Mouse (Mus musculus) cerebellum, adult 18-20 months (tissue): ENCODE data around the gene 5730522E02Rik.

Source experiments
- DNase-seq, 2 experiments: peaks; one replicate each; pipeline ENCODE4 v3.0.0; 2021

5730522E02Rik gene

DNA sequence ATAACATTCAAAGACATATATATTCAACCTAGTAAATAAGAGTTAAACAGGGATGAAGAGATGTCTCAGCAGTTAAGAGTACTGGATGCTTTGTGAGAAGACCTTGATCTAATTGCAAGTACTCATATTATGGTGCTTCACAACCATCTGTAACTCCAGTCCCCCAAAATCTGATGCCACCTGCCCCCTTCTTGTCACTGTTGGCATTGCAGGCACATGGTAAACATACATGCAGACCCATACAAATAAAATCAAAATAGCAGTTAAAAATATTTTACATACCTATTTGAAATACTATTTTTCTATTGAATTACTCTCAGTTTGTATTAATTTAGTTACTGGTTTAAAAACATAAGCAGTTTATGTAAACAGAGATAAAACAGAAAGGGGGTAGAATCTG lies 84.6 kb downstream of the 5730522E02Rik start:
- DNase-seq, result no peak

DNA sequence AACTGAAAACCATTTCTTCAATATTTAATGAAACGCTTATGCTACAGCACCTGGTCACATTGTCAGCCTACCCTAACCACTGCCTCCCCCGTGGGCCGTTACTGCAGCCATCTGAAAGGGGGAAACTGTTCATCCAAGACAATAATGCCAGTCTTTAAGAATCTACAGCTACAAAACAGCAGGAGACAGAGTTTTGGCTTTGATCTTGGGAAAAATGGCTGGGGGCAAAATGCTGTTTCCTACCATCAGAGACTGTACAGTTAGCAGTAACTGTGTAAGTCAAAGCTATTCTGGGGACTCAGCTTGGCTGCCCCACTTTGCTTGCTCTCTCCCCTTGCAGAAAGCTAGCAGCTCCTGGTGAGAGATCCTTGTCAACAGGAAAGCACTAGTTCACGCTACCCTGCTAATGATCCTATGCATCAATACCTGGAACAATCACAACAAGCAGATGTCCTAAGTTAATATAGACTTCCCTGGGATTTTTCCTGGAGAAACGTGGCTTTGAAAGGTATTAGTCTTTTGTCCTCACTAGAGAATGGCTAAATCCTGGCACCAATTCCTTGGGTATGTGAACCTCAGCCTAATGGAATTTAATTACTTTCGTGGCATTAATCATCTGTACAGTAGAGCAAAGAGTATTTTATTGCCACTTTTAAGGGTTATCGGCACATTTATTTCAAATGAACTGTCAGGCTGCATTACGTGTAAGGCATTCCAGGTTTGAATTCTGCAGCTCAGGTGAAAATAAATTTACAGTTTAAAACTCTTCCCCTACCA lies 89.6 kb downstream of the 5730522E02Rik start:
- DNase-seq, result no peak

DNA sequence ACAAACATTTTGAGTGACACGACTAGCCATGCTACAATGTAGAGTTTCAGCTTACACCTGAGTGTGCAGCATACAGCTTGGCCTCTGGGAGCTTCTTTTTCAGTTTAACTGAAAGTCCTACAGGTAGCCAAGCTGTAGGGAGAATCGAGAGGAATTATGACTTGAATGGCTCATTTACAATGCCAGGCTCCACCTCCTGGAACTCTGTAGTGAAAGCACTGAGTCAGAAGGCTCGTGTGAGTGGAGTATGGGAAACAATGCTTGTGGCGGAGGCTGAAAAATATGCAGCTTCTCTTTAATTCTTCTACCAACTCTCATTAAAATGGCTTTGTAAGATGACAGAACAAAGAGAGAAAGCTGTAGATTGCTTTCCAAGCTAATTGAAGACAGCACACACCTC lies 92.9 kb downstream of the 5730522E02Rik start:
- DNase-seq, result no peak

DNA sequence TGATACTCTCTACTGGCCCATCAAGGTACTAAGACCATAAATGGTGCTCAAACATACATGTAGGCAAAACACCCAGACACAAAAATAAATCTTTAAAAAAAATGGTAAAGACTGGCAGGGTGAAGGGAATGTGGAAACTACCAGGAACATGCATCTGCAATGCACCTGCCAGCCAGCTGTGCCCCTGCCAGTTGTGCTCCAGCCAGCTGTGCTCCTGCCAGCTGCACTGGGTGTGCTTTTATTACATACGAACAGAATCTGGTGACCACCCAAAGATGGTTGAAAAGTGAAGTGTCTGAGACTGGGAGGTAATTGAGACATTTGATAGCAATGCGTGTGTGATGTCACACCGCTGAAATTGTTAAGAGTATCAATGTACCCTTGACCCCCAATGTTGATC lies 98.4 kb downstream of the 5730522E02Rik start:
- DNase-seq, result no peak

DNA sequence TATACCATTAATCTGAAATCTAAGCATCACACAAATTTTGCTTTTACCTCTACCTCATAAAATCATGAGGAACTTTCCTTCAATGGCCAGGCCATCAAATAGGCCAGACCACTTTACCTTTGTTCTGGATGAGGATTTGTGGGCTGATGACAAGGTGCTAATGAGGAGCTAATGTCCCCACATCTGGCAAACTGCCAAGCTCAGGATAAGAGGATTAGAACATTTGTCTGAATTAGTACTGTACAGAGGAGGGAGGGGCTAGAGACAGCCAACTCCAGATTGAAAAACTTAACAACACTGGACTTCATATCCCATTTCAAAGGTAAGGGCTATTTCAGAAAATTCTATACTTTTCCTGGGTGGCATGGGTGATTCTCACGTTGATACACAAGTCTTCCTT lies 101.9 kb downstream of the 5730522E02Rik start:
- DNase-seq, result no peak

DNA sequence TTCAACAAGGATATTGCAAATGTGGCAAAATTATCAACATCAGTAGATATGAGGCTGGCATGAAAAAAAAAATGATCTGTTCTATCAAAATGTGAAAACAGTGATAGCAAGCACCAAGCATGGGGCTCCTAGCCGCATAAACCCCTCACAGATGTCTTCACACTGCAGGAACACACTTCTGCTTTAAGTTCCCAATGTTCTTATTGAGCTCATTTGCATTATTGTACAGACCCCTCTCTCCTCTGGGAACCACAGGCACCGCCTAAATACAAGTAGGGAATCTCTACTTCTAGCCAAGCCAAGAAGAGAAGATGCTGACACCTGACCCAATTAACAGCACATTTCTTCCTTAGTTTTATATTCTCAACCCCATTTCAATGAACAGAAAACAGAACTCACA lies 105.9 kb downstream of the 5730522E02Rik start:
- DNase-seq, result no peak

DNA sequence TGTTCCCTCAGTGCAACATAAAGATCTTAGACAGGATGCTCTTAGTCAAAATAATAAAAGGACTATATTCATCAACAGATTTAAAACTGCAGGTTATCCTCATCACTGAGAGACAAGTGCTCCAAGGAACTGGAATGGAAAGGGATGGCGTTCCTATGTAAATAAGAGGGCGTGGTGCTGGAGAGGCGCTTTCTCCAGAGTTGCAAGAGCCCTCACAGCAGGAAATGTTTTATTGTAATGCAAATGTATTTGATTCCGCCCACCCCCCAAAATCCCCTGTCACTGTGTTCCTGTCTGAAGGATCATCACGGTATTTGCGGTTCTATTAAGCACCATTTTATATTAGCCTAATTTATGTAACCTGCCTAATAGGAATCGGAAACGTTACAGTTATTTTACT lies 106.9 kb downstream of the 5730522E02Rik start:
- no peak for DNase-seq

DNA sequence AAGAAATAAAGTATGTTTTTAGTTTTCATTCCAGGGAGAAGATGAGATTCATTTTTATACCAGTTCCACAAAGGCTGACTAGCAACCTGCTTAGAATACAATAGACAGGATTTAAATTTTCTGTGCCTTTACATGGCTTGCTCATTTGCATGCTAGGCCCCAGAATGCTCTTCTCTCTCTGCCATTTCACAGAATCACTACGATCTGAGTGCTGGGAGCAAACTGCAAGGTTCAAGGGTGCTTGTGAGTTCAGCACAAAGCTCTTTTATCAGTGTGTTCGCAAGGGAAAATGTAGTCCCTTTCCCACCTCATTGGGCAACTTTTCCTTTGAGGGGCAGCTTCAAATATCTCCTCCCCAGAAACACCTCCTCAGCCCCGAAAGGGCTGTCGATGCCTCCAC lies 107.7 kb downstream of the 5730522E02Rik start:
- no peak for DNase-seq

DNA sequence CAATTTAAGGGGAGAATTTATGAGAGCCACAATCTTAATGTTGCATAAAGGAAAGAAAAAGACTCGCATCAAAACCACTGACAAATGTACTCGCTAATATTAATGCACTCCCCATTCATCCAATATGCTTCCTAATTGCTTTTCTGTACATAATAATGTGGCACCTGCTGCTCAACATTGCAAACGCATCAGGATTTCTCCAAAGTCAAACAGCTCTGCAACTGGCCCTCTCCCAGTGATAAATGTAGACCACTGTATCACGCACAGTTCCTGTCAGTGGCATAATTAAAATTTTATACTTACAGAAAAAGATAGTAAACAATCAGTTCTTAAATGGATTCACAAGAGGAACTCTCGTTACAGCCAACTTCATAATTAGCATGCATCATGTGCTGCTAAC lies 110.5 kb downstream of the 5730522E02Rik start:
- DNase-seq, result no peak

DNA sequence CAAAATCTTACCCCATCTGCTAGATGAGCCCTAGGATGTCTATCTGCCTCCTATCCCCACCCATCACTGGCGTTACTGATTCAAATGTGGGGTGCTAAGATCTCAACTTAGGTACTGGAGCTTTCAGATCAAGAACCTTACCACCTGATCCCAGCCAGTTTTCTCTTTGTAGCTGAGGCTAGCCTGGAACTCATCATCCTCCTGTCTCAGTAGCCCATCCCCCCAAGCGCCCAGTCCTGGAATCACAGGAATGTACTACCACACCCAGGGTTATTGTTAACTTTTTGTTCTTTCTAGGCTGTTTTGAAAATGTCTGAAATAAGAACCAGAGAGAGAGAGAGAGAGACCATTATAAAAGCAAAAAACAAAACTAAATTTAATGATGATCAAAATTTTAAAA lies 111.6 kb downstream of the 5730522E02Rik start:
- DNase-seq, result no peak

DNA sequence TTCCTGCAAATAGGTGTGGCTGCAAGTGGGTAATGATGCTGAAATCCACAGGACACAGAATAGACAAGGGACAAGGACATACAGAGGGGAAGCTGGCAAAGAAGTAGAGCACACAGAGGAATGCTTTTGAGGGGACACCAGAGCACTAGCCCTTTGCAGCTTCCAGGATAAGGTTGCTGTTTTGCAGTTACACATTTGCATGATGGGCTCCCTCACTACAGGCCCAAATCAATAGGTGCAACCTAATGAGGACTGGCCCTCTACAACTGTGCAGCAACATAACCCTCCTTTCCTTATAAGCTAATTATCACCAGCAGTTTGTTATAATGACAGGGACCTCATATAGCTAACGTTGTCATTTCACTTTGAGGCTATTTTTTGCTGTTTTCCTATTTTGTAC lies 114.5 kb downstream of the 5730522E02Rik start:
- DNase-seq, result no peak

DNA sequence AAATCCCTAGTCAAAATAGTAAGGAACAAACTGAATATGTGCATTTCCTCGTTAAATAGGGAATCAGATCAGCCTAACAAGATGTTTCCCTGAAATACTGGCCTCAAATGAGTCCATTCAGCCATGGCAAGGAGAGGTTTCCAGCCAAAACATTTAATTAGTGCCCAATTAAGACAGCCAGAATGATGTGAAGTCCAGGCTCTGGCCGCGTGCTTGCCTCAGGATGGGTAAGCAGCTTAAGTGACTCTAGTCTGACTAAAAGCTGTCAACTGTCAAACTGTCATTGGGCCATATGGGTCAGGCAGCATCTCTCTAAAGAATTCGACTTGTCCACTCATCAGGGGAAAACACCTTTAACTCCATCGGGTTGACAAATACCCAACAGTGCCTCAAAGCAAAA lies 121.6 kb downstream of the 5730522E02Rik start:
- DNase-seq, result no peak

DNA sequence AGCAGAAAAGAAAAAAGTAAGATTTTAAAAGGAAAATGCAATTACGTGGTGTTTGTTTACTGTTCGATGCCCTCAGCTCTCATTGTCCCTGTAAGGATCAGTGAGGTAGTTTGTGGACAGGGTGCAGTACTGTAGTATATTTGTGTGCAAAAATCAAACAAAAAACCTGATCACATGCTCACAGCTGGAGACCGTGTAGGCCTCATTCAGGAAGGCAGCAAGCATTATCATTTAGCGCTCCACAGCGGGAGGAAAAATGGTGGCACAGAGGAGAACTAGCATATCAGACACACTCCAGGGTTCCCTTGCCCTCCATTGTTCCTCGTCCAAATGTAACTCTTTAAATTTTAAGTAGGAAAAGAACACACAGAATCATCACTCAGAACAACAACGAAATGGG lies 123.9 kb downstream of the 5730522E02Rik start:
- DNase-seq, result no peak

DNA sequence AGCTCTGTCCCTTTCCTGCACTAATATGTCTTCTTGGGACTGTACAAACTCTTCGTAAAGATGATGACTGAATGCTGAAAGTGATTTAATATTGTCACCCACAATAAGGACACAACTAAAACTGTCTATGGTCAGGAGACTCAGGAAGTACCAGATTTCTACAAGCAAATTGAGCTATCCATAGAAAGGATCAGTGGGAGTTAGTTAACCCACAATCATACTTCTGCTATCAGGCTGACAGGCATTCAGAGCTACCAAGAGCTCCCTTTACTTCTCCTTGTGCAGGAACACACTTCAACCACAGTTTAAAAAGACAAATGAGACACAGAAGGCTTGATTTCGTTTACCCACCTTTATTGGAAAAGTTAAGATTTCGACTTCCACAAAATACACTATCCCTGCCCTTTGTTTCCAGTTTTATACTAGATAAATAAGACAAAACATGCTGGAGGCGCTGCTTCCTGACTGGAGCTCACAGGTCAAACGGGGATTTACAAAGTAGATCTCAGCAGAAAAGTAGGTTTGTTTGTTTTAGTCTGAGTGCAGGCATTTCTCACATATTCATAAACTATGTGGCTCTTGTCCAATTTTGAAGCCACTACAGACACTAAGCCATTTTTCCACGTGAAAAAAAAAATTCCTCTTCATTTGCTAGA lies 125.1 kb downstream of the 5730522E02Rik start:
- no peak for DNase-seq

DNA sequence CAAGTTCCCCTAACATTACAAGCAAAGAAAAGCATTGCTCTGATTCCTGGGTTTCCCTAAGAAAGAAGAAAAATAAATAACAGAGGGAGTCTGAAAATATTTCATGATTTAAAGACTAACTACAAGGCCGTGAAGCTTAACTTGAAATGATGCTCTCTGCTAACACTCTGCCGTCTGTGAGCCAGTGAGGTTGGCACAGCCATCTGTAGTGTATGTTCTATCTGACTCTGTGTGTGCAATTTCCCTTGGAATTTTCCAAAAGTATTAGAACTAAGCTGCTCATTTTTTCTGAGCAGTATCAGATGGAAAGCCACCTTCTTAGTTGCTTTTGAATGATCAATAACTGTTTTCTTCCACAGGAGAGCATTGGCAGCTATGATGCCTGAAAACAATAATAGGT lies 134.2 kb downstream of the 5730522E02Rik start:
- no peak for DNase-seq

DNA sequence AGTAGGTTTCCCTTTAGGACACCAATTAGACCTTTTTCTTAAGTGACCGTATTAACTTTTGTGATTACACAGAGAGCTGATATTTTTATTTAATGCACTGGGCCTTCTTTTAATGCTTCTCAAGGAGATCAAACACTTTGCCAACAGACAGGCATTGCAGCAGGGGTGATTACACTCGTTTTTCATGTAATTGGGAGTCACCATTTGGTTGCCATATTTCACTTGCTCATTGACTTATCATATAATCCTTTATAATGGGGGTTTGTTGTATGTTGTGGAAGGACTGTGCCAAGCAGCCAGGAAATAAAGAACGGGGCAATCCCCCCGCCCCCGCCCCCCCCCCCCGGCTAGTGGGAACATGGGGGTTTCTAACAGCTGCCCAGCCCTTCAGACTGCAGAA lies 135.0 kb downstream of the 5730522E02Rik start:
- no peak for DNase-seq

DNA sequence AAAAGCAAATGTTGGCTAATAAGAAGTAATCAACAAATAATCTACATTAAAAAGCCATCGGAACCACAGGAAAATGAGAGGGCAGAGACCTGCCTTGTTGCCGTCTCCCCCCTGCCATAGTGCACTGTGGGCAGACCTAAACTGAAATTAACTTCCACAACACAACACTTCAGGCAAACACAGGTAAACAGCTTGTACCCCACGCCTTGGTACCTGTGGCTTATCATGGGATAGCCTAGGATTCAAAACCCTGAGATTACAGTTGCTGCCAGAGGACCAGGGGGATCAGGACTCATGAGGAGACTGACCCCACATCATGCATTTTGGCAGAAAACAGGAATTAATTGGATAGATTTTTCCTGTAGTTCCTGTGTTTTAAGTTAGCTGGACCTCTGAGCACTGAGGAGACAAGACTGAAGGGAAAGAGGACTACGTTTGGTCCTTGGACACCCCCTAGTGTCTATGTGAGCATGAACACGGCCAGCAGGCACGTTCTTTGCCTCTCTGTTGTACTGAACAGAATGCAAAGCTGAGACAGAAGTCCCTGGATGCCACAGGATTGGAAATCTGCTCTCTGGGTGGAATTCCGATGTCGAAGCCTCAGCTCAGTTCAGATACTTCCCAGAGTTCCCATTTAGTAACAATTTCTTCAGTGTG lies 136.8 kb downstream of the 5730522E02Rik start:
- peak; percentile 17 to 35 for DNase-seq

DNA sequence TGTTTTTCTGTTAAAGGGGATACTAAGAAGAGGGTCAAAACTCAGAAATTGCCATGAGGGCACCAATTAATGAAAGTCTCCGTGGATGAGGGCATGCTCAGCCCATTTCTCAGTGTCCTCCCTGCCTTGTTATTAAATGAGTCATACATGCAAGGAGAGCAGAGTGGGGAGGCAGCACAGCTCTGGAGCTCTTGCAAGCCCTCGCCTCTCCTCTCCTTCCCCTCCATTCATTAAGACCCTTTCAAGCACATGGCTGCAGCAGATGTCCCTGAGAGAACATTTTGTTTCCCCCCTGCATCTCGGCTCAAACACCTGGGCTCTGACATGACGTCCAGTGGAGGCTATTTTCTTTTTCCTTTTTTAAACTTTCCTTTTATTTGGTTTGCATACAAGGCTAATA lies 138.5 kb downstream of the 5730522E02Rik start:
- no peak for DNase-seq

DNA sequence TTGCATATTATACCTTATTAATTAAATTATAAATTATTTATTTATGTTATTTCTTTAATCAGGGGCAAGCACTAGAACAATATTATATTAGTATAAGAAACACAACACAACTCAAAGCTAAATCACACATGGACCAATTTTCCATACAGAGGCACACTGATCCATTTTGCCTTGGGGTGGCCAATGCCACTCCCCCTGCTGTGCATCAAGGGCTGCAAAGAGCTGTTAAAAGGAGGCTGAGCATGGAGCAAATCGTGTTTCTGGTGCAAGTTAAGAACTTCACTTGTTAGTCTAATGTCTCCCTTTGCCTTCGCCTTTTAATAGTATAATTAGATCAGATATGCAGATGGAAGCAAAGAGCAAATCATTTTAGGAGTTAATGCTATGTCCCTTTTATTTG lies 147.3 kb downstream of the 5730522E02Rik start:
- no peak for DNase-seq

DNA sequence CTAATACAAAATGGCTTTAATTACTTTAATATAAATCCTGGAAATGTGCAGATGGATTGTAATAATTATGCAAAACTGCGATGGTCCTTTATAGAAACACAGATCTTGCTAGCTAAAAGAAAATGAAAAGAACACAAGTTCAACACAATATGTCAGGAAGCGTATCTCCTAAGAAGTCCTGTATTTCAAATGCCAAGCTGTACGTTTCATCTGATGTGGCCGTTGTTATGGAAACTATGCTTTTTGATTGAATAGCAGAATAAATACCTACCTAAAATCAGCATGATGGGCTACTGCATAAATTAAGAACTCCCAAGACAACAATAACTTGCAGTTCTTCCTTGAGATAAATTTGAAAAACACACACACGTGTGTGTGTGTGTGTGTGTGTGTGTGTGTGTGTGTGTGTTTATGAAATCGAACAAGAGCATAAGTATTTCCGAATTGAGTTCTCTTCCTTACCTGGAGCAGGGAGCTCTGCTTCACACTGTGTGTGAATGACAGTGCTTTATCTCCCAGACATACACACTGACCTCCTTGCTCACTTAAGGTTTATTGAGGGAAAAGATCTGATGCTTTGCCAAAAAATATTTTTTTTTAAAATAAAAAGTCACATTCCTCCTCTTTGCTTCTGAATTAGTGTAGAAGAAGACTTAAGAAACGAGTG lies 149.0 kb downstream of the 5730522E02Rik start:
- DNase-seq, result no peak

DNA sequence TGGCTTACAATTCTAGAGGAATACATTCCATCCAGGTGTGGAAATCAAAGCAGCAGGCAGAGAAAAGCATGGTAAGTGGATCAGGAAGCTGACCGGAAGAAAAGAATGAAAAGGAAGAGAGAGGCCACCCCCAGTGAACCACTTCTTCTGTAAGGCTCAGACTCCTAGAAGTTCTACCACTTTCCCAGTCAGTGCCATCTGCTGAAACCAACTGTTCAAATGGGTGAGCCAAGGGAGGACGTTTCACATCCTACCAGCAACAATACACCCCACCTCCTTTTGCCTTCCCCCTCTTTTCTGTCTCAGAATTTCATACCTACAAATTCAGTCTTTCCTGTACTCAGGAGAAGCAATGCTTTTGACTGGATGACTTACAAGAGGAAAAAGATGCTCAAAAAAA lies 197.0 kb downstream of the 5730522E02Rik start:
- DNase-seq, result no peak

DNA sequence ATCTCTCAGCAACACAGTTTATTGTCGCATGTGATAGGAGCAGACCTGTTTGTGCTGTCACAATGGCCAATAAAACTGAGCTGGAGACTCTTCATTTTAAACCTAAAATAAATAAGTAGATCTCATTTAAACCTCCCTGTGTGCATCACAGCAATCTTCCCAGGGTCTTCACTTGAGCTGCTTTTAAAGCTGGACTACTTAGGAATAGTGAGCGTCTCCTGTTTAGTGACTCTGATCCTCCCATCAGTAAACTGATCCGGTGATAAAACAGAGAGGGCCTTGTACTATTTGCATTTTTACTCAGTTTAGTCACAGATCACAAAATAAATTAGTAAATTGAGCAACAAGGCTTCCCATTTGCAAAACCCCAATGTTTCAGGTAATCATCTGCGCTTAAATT lies 206.5 kb downstream of the 5730522E02Rik start:
- DNase-seq, result no peak

DNA sequence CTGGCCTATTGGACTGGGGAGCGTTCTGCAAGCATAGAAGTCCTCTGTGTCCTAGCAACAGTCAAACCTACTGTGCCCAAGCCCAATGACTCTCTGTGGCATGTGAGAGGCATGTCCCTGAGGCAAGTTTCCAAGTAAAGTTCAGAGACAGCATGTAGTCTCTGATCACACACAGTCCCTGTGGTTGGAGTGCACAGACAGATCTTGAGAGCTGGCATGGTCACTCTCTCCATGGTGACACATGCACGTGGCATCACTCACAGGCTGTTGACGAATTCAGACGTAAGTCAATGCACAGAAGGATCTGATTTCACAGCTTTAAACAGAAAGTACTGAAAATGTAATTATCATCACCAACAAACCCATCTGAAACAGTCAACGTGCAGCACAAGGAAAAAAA lies 210.8 kb downstream of the 5730522E02Rik start:
- no peak for DNase-seq

DNA sequence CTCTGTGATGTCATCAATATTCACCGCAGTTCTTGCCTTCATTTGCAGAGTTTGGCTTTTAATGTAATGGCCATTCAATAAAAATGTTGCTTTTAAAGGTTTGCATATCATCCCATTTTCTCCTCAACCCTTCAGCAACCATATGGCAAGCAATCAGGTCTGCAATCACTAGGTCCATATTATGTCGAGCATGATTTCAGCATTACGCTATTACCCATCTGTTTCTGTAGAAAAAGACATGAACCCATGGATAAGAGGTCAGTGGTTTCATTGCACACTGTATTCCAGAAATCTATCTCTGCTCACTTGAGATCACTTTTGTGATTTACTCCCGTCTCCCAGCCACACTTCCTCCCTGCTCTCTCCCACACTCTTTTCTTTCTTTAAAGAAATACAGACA lies 213.1 kb downstream of the 5730522E02Rik start:
- no peak for DNase-seq
